Mouse (Mus musculus) intestine, embryonic 15.5 days (tissue): ENCODE data around the gene Zdhhc22. TPM values are rescaled to one million over a fixed set of nuclear protein-coding genes. Genes with fewer than 3 reads are reported as not detected.

Source experiments
- ATAC-seq: fragments of 200-750 bp; cut with Nextera tagmentation; 2 replicates; pipeline ENCODE4 v1.8.0; 2017; ENCODE audit warnings: moderate TSS enrichment, moderate library complexity
- H3K27ac ChIP-seq: fragments of 300-500 bp; sonication (generic); 2 replicates; pipeline ENCODE4 v1.5.1; 2015; ENCODE audit warnings: mild to moderate bottlenecking, inconsistent platforms
- H3K27me3 ChIP-seq: fragments of 300-500 bp; sonication (generic); replicated peaks from 2 replicates; pipeline ENCODE4 v1.6.1; 2015; ENCODE audit warnings: inconsistent platforms
- H3K36me3 ChIP-seq: fragments of 300-500 bp; sonication (generic); 2 replicates; pipeline ENCODE4 v1.6.1; 2015; ENCODE audit warnings: inconsistent platforms
- H3K4me1 ChIP-seq: fragments of 300-500 bp; sonication (generic); replicated peaks from 2 replicates; pipeline ENCODE4 v1.6.1; 2015; ENCODE audit warnings: inconsistent platforms
- H3K4me2 ChIP-seq: fragments of 300-500 bp; sonication (generic); replicated peaks from 2 replicates; pipeline ENCODE4 v1.6.1; 2015; ENCODE audit warnings: mild to moderate bottlenecking, inconsistent platforms
- H3K4me3 ChIP-seq: fragments of 300-500 bp; sonication (generic); replicated peaks from 2 replicates; pipeline ENCODE4 v1.5.1; 2015; ENCODE audit warnings: inconsistent platforms
- H3K9ac ChIP-seq: fragments of 300-500 bp; sonication (generic); 2 replicates; pipeline ENCODE4 v1.6.1; 2015; ENCODE audit warnings: inconsistent platforms
- H3K9me3 ChIP-seq: fragments of 300-500 bp; sonication (generic); 2 replicates; pipeline ENCODE4 v1.6.1; 2016; ENCODE audit warnings: inconsistent platforms
- WGBS: fragments of 180-500 bp; shearing (Covaris S2); methylation state at CpG from one replicate; pipeline ENCODE4 v1.1.7; 2015; 5-methylcytosine and 5-hydroxymethylcytosine counted together
- polyA plus RNA-seq: library from polyadenylated mRNA; unstranded; fragments of >200 nt; fragmentation: Nextera tagmentation; extraction: Ambion mirVana; gene quantifications from 2 replicates; pipeline ENCODE4 v1.2.1, GENCODE M21; 2015

Zdhhc22 gene
- polyA plus RNA-seq, 1 experiment from 2014 or later = 0.34 TPM

GRCm38 (mm10) chr12:86971089-86971488 is 19.1 kb downstream of the Zdhhc22 start:
- Histone ChIP-seq H3K27ac (no peak overlapping the region), H3K27me3 (peaks cover 8% of the 10 kb centered on the region; the same call in 1 of the 2 replicates), H3K9ac (no peak overlapping the region), H3K4me2 (no peak overlapping the region), H3K4me3 (no peak overlapping the region), H3K9me3 (no peaks in the 10 kb centered on the region), H3K4me1 (peaks cover 21% of the 10 kb centered on the region), H3K36me3 (no peaks in the 10 kb centered on the region)
- 92% methylated on average over 7 of the region's 7 CpGs for WGBS
- no peak for ATAC-seq

- H3K27ac ChIP-seq = no peak overlapping the region
- H3K4me1 ChIP-seq = peaks cover 10% of the 10 kb centered on the region
- H3K4me2 ChIP-seq = no peak overlapping the region
- H3K36me3 ChIP-seq = no peaks in the 10 kb centered on the region
- H3K27me3 ChIP-seq = no peaks in the 10 kb centered on the region
- H3K4me3 ChIP-seq = no peak overlapping the region
- no peak overlapping the region for H3K9ac ChIP-seq
- WGBS = 63% methylated on average over 3 of the region's 3 CpGs
- ATAC-seq = no peak
- no peaks in the 10 kb centered on the region for H3K9me3 ChIP-seq
Measured at GRCm38 (mm10) chr12:86969220-86969601, 21.0 kb downstream of the Zdhhc22 start.

- ATAC-seq = no peak
- Histone ChIP-seq H3K27ac (no peak overlapping the region), H3K4me3 (no peak overlapping the region), H3K4me2 (no peak overlapping the region), H3K9me3 (no peaks in the 10 kb centered on the region), H3K4me1 (peaks cover 9% of the 10 kb centered on the region), H3K36me3 (no peaks in the 10 kb centered on the region), H3K9ac (no peak overlapping the region), H3K27me3 (no peaks in the 10 kb centered on the region)
- 70% methylated on average over 13 of the region's 13 CpGs for WGBS
Measured at GRCm38 (mm10) chr12:86968468-86969219, 21.6 kb downstream of the Zdhhc22 start.

GRCm38 (mm10) chr12:86965237-86965799 is 24.9 kb downstream of the Zdhhc22 start:
- no peak overlapping the region for H3K4me2 ChIP-seq
- no peaks in the 10 kb centered on the region for H3K27me3 ChIP-seq
- no peak overlapping the region for H3K27ac ChIP-seq
- ATAC-seq = no peak
- H3K36me3 ChIP-seq = peaks cover 4% of the 10 kb centered on the region; the same call in 1 of the 2 replicates
- no peaks in the 10 kb centered on the region for H3K4me1 ChIP-seq
- no peak overlapping the region for H3K4me3 ChIP-seq
- no peaks in the 10 kb centered on the region for H3K9me3 ChIP-seq
- WGBS = 85% methylated on average over 4 of the region's 4 CpGs
- no peak overlapping the region for H3K9ac ChIP-seq

GRCm38 (mm10) chr12:86964278-86965057 is 25.8 kb downstream of the Zdhhc22 start:
- Histone ChIP-seq H3K9ac (no peak overlapping the region), H3K9me3 (no peaks in the 10 kb centered on the region), H3K4me1 (no peaks in the 10 kb centered on the region), H3K36me3 (peaks cover 4% of the 10 kb centered on the region; the same call in 1 of the 2 replicates), H3K4me3 (no peak overlapping the region), H3K27ac (no peak overlapping the region), H3K27me3 (no peaks in the 10 kb centered on the region), H3K4me2 (no peak overlapping the region)
- no peak for ATAC-seq
- 86% methylated on average over 16 of the region's 16 CpGs for WGBS

GRCm38 (mm10) chr12:86961589-86962344 is 28.5 kb downstream of the Zdhhc22 start:
- no peak overlapping the region for H3K4me3 ChIP-seq
- no peak overlapping the region for H3K27ac ChIP-seq
- peaks cover 4% of the 10 kb centered on the region; the same call in 1 of the 2 replicates for H3K36me3 ChIP-seq
- no peak for ATAC-seq
- no peaks in the 10 kb centered on the region for H3K9me3 ChIP-seq
- H3K4me1 ChIP-seq = no peaks in the 10 kb centered on the region
- 91% methylated on average over 11 of the region's 11 CpGs for WGBS
- H3K9ac ChIP-seq = no peak overlapping the region
- no peak overlapping the region for H3K4me2 ChIP-seq
- no peaks in the 10 kb centered on the region for H3K27me3 ChIP-seq

- Histone ChIP-seq H3K4me3 (no peak overlapping the region), H3K9me3 (no peaks in the 10 kb centered on the region), H3K27me3 (no peaks in the 10 kb centered on the region), H3K4me2 (no peak overlapping the region), H3K4me1 (0 out of 2 replicates have a peak, but pooled peaks cover 3% of the 10 kb centered on the region), H3K27ac (no peak overlapping the region), H3K36me3 (peaks cover 4% of the 10 kb centered on the region; the same call in 1 of the 2 replicates), H3K9ac (no peak overlapping the region)
- 92% methylated on average over 3 of the region's 3 CpGs for WGBS
- ATAC-seq = no peak
Measured at GRCm38 (mm10) chr12:86960791-86961335, 29.4 kb downstream of the Zdhhc22 start.

- no peaks in the 10 kb centered on the region for H3K9me3 ChIP-seq
- no peak overlapping the region for H3K4me3 ChIP-seq
- no peaks in the 10 kb centered on the region for H3K27me3 ChIP-seq
- no peak overlapping the region for H3K27ac ChIP-seq
- WGBS = 92% methylated on average over 15 of the region's 15 CpGs
- H3K36me3 ChIP-seq = peaks cover 7% of the 10 kb centered on the region; the same call in 1 of the 2 replicates
- no peak overlapping the region for H3K9ac ChIP-seq
- 0 out of 2 replicates have a peak, but pooled peaks cover 3% of the 10 kb centered on the region for H3K4me1 ChIP-seq
- ATAC-seq = no peak
- no peak overlapping the region for H3K4me2 ChIP-seq
Measured at GRCm38 (mm10) chr12:86960138-86960537, 30.1 kb downstream of the Zdhhc22 start.

GRCm38 (mm10) chr12:86959661-86960060 is 30.6 kb downstream of the Zdhhc22 start:
- Histone ChIP-seq H3K9me3 (no peaks in the 10 kb centered on the region), H3K4me1 (0 out of 2 replicates have a peak, but pooled peaks cover 3% of the 10 kb centered on the region), H3K9ac (no peak overlapping the region), H3K27ac (no peak overlapping the region), H3K36me3 (peaks cover 7% of the 10 kb centered on the region; the same call in 1 of the 2 replicates), H3K4me3 (no peak overlapping the region), H3K4me2 (no peak overlapping the region), H3K27me3 (no peaks in the 10 kb centered on the region)
- 93% methylated on average over 5 of the region's 5 CpGs for WGBS
- no peak for ATAC-seq

GRCm38 (mm10) chr12:86958558-86958957 is 31.7 kb downstream of the Zdhhc22 start:
- Histone ChIP-seq H3K36me3 (peaks cover 7% of the 10 kb centered on the region; the same call in 1 of the 2 replicates), H3K9me3 (no peaks in the 10 kb centered on the region), H3K4me3 (no peak overlapping the region), H3K4me2 (no peak overlapping the region), H3K27ac (no peak overlapping the region), H3K4me1 (0 out of 2 replicates have a peak, but pooled peaks cover 3% of the 10 kb centered on the region), H3K27me3 (no peaks in the 10 kb centered on the region), H3K9ac (no peak overlapping the region)
- no peak for ATAC-seq
- WGBS = 80% methylated on average over 5 of the region's 5 CpGs

GRCm38 (mm10) chr12:86955894-86956293 is 34.3 kb downstream of the Zdhhc22 start:
- H3K9me3 ChIP-seq = no peaks in the 10 kb centered on the region
- no peak overlapping the region for H3K4me3 ChIP-seq
- ATAC-seq = peak; percentile 92
- no peaks in the 10 kb centered on the region for H3K27me3 ChIP-seq
- H3K4me1 ChIP-seq = 0 out of 2 replicates have a peak, but pooled peaks cover 3% of the 10 kb centered on the region
- H3K4me2 ChIP-seq = no peak overlapping the region
- H3K9ac ChIP-seq = no peak overlapping the region
- H3K36me3 ChIP-seq = peaks cover 6% of the 10 kb centered on the region; the same call in 1 of the 2 replicates
- H3K27ac ChIP-seq = no peak overlapping the region
- 69% methylated on average over 2 of the region's 2 CpGs for WGBS
